Mouse (Mus musculus): Measurements from ENCODE around the gene Yif1b.

Gene Yif1b

DNA sequence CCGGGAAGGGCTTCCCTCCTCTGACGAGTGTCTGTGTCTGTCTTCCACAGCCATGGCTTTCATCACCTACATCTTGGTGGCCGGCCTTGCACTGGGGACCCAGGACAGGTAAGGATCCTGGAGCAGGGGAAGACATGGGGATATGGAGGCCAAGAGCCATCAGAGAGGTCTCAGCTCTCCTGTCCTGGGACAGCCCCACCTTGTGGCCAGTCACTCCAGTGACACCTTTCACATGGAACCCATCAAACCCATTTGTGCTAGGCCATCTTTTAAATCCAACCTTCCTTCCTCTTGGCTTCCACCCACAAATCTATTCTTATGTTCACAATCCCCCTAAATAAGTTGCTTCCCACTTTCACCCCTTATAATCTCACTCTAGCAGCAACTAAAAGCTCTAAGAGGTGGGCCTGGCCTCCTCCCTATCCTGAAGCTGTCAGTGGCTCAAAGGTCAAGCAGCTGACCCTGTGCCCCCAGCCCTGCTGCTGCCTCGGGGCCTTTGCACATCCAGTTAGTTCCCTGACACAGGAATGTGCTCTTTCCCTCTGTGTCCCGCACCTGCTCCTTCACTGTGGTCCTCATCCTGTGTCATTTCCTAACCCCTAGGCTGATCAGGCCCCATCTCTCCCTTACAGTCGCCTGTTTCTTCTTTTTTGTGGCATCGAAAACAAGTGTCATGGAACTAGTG is 6.7 kb downstream of the Yif1b start:
- no peak for DNase-seq (ENCODE audit: low spot score in 2 of 2)

DNA sequence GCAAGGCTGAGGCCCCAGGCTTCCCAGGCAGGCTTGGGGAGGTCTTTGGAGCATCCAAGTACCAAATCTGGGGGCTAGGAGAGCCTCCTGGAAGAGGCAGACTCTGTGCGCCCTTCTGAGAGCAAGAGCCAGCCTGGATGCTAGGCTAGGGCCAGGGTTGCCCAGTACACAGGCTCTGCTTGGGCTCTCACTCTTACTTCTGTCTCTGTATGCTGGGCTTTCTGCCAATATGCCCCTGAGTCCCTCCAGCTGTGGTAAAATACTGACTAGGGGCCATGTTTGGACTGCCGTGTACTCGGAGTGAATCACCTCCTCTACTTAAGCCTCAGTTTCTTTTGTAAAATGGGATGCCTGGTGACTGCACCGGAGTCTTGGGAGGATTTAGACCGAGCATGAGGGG is 7.9 kb downstream of the Yif1b start:
- no peak for DNase-seq (ENCODE audit: low spot score in 2 of 2)

DNA sequence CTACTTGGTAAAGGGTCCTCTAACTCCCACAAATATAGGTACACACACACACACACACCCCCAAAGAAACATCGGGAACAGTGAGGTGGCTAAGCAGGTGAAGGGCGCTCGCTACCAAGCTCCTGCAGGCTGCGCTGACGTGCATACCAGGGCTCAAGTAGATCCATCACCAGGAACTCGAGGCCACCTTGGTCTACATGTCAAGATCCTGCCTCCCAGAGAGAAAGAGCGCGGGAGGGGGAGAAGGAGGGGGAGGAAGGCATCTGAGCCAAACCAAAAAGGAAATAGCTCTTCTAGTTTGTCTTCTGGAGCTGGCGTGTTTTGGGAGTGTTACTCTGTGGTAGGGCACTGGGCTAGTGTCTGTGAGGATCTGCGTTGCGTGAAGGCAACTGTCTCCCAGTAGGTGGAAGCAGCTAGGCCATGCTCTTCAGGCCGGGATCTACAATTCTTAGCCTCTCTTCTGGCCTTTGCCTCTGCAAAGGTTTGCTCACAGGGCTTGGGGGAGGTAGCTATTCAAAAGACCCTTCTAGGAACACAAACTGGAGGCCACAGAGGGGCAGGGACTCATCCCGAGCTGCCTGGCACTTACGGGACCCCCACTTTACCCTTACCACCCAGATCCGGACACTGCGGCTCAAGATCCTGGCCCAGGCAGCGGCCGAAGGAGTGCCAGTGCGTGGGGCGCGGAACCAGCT is 8.6 kb downstream of the Yif1b start:
- no peak for DNase-seq (ENCODE audit: low spot score in 2 of 2)

DNA sequence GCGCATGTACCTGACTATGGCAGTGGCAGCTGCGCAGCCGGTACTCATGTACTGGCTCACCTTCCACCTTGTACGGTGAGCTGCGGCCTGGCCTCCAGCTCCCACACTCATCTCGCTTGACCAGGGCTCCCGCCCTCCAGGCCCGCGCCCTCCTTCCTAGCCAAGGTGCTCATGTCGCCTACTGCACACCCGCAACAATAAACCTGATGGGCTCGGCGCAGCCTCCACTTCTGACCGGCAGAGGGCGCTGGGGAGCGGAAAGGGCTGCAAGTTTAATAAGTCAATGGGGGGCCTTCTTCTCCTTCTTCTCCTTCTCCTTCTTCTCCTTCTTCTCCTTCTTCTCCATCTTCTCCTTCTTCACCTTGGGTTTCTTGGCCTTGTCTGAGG is 9.2 kb downstream of the Yif1b start:
- DNase-seq (ENCODE audit: low spot score in 2 of 2), result peak; percentile 63 to 69

DNA sequence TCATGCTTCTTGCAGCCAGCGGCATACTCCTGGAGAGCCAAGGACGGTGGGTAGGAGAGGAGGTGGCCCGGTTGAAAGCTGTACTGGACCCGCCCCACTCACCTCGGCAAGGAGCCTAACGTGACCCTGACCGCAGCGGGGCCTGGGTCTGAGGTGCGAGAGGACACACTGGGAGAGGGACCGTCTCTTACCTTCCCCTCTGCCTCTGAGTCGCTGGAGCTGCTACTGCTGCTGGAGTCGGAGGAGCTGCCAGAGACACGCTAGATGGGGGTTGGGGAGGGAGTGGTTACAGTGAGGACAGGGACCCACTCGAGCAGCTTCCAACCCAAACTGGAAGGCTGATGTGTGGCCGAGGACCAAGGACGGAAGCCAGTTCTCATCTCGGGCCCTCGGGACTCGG is 9.6 kb downstream of the Yif1b start:
- DNase-seq (ENCODE audit: low spot score in 2 of 2), result no peak

DNA sequence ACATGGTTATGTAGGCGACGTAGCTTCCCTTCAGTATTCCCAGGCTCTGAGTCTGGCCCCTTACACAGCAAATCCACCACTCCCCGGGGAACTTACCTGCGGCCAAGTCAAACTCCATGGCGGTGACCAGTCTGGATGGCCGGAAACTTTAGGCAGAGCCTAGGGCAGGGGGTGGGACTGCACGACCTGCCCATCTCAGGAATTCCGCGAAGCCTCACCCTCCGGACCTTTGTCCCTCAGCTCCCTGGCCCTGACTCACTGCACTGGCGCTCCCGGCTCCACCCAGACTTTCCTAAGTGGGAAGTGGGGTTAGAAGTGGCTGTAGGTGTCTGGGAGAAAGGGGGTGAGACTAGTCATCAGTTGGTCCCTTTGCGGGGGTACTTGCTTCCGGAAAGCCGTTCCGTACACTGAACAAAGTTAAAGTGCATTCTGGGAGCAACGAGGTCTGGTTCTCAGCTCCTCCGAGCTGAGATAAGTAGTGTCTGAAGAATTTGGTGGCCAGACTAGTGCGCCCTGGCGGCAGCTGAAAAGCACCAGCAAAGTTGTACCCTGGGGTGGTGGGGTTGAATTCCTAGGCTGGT is 10.2 kb downstream of the Yif1b start, which contains the start of gene 2200002D01Rik:
TSS of gene 2200002D01Rik (minus strand) at position 206 of the 581 bp plus-strand sequence.
- DNase-seq (ENCODE audit: low spot score in 2 of 2), result peak; percentile 18 to 33

DNA sequence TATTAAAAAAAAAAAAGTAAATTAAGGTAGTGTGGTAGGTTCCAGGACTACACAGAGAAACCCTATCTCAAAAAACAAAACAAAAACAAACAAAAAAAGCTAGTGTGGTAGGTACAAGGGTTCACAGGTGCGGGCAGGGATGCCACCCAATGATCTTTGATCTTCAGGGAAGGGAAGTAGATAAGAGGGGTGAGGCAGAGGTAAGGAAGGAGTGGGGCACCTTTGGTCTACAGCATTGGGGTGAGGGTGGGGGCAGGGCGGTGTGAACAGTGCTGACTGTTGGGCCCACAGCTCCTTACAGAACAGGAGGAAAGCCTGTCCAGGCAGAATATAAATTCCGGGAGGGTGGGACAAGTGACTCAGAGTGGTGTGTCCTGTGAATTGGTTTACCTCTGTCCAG is 13.0 kb downstream of the Yif1b start:
- no peak for DNase-seq (ENCODE audit: low spot score in 2 of 2)

DNA sequence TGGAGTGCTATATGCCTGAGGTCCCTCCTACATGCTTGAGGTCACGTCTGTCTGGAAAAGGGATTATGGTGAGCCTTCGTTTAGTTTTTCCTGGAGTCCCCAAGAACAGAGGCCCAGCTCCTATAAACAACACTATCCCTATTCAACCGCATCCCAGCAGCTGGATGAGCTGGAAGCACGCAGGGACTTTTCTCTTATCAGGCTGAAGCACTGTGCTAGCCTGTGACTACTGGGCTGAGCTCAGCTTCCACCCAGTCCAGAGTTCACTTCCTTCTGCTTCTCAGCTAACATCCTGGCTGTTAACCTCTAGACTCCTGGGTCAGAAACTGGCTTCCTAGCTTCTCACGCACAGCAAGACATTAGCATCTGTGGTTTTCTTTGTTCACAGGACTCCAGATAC is 15.7 kb downstream of the Yif1b start:
- DNase-seq (ENCODE audit: low spot score in 2 of 2), result no peak

DNA sequence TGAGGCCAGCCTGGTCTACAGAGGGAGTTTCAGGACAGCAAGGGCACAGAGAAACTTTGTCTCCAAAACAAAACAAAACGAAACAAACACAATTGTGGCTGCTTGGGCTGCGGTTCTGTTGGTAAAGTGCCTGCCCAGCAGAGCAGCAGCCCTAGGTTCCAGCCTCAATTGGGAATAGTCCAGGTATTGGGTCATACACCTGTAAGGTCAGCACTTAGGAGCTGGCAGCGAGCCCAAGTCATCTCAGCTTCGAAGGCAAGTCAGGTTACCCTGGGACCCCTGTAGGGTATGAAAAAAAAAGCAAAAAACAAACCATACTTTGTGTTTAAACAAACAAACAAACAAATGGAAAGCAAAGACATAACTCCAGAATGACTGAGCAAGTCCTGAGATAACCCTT is 17.7 kb downstream of the Yif1b start:
- no peak for DNase-seq (ENCODE audit: low spot score in 2 of 2)

DNA sequence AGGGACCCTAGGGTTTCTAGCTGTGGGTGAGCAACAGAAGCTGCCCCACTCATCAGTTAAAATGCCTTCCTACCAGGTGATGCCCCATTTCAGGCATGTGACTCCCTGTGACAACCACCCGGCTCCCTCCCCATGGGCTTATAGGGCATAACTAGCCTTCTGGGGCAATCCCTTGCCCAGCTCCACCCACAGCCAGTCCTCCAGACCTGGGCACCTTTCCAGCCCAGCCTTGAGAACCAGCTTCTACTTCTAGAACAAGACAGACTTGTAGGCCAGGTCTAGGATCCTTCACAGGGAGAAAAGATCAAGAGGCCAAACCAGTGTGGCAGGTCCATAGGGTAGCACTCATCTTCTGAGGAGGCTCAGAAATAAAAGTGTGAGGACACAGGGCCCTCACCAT is 19.2 kb downstream of the Yif1b start:
- DNase-seq (ENCODE audit: low spot score in 2 of 2), result no peak

DNA sequence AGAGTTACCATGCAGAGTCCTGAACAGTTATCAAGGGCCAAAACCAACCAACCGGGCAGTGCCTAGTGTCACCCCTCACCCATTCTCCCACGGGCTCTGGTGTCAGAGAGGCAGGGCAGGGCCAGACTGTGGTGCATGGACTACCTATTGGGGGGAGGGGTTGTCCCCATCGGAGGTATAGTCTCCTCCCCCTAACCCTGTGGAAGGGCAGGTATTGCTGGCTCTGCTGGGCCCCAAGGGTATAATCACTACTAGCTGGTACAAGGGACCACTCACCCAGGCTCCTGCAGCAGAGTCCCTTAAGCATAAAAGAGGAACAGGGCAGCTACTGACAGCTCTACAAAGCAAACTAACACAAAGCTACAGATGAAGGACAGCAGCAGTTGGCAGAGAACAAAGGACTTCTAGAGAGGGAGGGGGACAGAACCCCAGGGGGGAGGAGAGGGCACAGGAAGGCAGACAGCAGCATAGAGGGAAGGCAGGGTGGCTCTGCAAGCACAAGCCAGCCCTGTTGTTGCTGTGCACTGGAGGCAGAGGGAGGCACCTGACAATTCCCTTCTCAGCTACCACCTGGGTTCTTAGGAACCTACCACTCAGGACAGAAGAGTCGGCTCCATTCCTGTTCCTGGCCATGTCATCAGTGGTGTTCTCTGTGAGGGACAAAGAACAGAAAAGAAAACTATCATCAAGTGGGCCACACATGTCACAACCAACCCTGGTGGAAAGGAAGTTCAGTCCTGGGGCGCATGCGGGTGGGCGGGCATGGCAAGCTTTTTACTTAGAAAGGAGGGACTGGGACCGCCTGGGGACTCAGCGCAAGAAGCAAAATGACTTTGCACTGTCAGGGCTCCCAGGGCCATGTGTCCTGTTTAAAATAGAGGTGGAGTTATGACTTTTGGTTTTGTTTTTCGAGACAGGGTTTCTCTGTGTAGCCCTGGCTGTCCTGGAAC is 21.9 kb downstream of the Yif1b start:
- DNase-seq (ENCODE audit: low spot score in 2 of 2), result no peak

DNA sequence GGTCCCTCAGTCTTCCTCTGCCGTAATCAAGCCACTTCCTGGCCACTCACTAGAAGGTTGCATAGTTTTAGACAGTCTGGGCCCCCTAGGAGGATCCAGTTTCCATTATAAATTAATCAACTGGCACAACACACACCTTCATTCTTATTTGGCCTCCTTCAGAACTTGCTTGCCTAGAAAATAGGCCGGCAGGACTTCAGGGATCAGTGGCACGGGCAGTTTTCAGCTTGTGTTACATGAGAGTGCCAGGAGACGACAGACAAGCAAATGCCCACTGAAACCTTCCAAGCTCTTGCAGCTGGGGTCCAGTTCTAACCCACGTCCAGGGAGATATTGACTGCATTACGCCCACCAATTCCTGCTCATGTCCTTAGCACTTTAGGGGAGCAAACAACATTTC is 24.0 kb downstream of the Yif1b start:
- no peak for DNase-seq (ENCODE audit: low spot score in 2 of 2)

DNA sequence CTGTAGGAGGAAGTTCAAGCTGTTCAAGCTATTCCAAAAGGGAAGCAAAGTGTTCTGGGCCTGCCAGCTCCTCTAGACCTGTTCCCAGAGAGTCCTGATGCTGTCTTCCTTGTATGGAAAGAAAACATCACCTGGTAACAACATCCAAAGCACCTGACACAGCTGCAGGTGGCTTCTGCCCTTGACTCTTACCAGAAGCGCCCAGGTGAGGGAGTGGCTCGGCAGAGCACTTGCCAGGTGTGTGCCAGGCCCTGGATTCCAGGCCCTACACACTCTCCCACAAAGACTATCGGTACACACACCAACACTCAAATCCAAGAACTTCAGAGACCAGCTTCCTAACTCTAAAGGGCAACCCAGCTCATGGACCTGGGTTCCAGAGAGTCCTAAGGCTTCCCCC is 25.7 kb downstream of the Yif1b start:
- no peak for DNase-seq (ENCODE audit: low spot score in 2 of 2)

DNA sequence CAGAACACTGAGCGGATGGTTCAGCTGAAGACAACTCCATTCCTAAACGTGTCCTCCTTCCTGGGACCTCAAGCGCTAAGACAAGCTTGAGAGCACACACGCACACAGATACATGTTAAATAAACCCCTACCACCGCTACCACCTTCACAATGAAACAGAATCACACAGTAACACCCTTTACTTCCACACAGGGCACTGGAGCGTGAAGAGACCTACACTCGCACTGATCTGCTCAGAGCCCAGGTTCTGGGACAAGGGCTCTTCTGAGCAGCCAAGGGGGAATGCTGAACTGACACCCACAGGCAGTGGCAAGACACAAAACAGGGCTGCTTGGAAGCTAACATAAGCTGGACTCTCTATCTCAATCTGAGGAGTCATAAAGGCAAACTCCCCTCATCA is 27.5 kb downstream of the Yif1b start:
- DNase-seq (ENCODE audit: low spot score in 2 of 2), result no peak

DNA sequence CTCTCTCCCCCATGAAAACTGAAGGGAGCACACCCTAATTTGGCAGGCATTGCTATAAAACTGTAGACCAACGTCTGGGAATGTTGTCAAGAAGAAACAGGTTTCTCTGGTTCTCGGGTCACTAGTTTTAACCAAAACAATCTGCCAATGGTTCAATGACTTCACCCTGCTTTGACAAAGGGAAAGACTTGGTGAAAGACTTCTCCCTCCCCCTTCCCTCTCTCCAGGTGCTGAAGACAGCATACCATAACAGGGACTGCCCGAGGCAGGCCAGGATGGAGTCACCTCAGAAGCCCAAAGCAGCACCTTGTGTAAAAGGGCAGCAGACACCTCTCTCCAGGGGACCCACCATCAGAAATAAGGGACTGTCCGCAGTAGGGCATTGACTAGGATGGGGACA is 28.8 kb downstream of the Yif1b start:
- DNase-seq (ENCODE audit: low spot score in 2 of 2), result no peak

DNA sequence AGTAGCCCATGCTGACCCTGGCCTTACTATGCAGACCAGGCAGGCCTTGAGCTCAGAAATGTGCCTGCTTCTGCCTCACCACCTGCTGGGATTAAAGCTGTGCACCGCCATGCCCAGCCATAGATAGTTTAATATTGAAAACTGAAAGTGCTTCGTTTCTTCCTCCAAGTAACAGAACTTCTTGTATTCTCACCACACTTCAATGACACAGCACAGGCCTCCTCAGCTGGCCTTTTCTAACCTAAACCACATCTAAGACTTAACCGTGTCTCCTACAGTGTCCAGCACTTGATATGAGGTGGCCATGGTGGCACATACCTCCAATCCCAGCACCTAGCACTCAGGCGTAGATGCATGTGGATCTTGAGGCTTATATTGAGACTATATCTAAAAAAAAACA is 32.3 kb downstream of the Yif1b start:
- DNase-seq (ENCODE audit: low spot score in 2 of 2), result no peak

DNA sequence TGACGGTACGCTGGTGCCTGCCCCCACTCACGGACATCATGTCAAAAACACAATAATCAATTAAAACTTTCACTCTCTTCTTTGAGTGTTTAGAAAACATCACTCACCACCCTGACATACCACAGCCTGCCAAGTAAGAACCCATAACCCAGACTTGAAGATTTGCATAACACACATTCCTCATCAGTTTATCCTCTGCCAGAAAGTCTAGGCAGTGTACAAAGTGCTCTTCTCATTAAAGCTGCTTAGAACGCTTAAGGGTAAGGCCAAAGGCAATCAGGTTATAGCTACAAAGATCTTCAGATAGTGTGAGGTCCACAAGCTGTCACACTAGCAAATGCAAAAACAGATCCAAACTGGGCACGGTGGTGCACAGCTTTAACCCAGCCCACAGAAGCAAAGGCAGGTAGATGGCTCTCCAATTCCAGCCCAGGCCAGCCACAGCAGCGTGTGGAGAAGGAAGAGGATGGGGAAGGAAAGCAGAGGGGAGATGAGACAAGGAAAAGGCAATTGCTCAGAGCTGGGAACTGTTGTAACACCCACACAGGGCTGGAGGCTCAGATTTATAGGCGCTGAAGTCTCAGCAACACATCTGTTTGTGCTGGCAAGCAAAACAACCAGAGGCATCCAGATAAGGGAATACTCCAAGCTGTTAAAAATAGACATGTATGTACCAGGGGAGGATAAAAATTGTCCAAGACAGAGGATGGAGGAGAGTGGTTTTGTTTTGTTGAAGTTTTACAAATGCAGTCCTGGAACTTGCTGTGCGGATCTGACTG is 33.7 kb downstream of the Yif1b start:
- no peak for DNase-seq (ENCODE audit: low spot score in 2 of 2)

DNA sequence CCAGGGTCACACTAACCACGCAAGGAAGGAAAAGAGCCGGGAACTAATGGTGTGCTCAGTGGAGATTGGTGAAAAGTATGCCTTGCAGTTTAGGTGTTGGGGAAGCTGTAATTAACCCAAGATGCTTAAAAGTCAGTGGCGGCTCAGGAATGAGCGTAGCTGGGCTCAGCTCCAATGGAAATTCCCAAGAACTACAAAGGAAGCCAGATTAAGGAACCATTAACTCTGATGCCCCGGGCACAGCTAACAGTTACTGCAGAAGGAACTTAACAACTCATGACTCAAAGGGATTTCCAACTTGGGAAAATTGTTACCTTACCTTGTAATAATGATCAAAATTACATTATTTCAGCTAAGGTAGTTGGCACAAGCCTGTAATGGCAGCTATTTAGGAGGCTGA is 38.6 kb downstream of the Yif1b start:
- DNase-seq (ENCODE audit: low spot score in 2 of 2), result no peak

DNA sequence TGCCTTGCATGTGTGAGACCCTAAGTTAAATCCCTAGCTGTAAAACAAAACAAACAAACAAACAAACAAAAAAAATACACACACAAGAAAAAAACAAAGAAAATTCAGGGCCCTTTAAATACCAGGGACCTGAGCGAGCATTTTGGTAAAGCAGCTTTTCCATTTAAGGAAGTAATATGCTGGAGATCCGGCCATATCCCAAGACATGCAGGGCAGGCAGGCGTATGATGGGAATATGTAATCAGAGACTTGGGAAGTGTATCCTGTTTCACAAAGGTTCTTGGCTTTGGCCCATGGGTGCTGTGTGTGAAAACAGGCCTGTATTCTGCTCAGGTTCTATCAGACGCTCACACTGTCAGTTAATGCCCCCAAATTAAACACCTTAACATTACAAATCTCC is 39.4 kb downstream of the Yif1b start:
- DNase-seq (ENCODE audit: low spot score in 2 of 2), result no peak

DNA sequence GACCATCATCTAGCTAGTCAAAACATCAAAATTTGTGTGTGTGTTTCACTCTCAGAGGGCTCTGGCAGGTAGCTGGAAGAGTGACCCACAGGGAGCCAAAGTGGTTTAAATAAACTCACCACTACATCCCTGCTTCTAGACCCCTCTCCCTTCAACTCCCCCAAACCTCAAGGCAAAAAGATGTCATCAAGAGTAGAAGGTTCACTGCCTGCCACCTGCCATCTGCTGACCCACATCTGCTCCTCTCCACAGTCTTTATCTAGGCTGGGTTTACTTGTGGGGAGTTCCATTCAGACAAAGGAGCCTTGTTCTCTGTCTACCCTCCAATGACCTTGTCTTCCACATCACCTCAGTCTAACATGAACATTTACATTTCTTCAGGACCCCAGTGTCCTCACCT is 41.1 kb downstream of the Yif1b start:
- DNase-seq (ENCODE audit: low spot score in 2 of 2), result no peak

DNA sequence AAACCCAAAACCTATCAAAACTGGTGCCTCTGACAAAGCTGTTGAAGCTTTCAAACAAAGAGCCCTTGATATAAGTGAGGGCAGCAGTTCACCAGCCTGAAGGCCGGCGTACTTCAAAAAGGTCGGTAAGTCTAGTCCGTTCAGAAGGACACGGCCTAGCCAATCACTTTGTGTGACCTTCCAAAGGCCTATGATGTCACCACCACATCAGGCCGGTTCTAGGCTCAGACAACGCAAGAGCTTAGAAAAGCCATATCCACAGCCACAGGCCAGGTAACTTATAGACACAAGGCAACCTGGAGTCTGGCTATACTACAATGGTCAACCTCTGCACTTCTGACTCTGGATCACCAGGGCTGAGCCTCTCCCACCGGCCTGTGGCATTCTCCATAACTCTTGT is 41.8 kb downstream of the Yif1b start:
- no peak for DNase-seq (ENCODE audit: low spot score in 2 of 2)
